In the genomic region with DNA sequence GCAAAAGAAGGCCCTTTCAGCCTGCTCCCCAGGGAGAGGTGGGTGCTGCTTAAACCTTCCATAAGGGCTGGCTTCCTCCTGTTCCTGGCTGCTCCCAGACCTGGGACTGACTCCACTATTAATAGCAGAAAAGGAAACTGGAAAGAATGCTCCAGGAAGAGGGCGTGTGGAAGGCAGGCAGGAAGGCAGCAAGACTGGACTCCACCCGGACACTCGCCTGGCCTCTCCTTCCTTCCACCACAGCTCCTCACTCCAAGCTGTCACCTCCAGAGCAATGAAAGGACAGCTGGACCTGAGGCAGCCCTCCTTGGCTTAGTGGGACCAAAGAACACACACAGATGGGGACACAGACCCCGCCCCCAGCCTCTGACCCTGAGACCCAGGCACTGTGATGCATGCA, we compare ENCODE assay signal across 7 mouse cellular contexts. TPM values are rescaled to one million over a fixed set of nuclear protein-coding genes. Genes with fewer than 3 reads are reported as not detected.
DNase-seq lines count a peak whose midpoint lies in the region; ATAC-seq lines count a peak whose summit lies in the region.

No protein-coding gene starts in this region.

- H3K27me3 ChIP-seq in liver, embryonic 13.5 days, result no peaks in the 10 kb centered on the region
- H3K27me3 ChIP-seq in liver, embryonic 12.5 days (replicated peaks), result no peaks in the 10 kb centered on the region
- no peaks in the 10 kb centered on the region for H3K27me3 ChIP-seq in heart, embryonic 12.5 days (replicated peaks)
- no peaks in the 10 kb centered on the region for H3K27me3 ChIP-seq in kidney, embryonic 14.5 days (ENCODE audit: control insufficient read depth, insufficient read depth, low read length)
- no peaks in the 10 kb centered on the region for H3K27me3 ChIP-seq in forebrain, embryonic 13.5 days

- no peak overlapping the region for H3K4me3 ChIP-seq in liver, embryonic 13.5 days (replicated peaks)
- no peak overlapping the region for H3K4me3 ChIP-seq in liver, embryonic 12.5 days
- H3K4me3 ChIP-seq in heart, embryonic 12.5 days, result no peak overlapping the region
- H3K4me3 ChIP-seq in kidney, embryonic 14.5 days (ENCODE audit: low read length), result no peak overlapping the region
- no peak overlapping the region for H3K4me3 ChIP-seq in forebrain, embryonic 13.5 days

- H3K4me1 ChIP-seq in liver, embryonic 13.5 days (replicated peaks), result peaks cover 46% of the 10 kb centered on the region
- peaks cover 58% of the 10 kb centered on the region for H3K4me1 ChIP-seq in liver, embryonic 12.5 days
- peaks cover 40% of the 10 kb centered on the region for H3K4me1 ChIP-seq in heart, embryonic 12.5 days (replicated peaks)
- H3K4me1 ChIP-seq in kidney, embryonic 14.5 days (ENCODE audit: control insufficient read depth, insufficient read depth, low read length), result no peaks in the 10 kb centered on the region; the same call in 1 of the 2 replicates
- peaks cover 20% of the 10 kb centered on the region for H3K4me1 ChIP-seq in forebrain, embryonic 13.5 days

- peak overlapping the region; percentile 34 for H3K27ac ChIP-seq in liver, embryonic 13.5 days
- no peak overlapping the region for H3K27ac ChIP-seq in liver, embryonic 12.5 days
- peak overlapping the region; percentile 66 for H3K27ac ChIP-seq in heart, embryonic 12.5 days (ENCODE audit: poor library complexity, severe bottlenecking)
- H3K27ac ChIP-seq in kidney, embryonic 14.5 days (ENCODE audit: low read depth, low read length), result peak overlapping the region; percentile 37; the same call in 1 of the 2 replicates
- H3K27ac ChIP-seq in forebrain, embryonic 13.5 days, result no peak overlapping the region

- DNase-seq in liver, embryonic 13.5 days, result no peak
- DNase-seq in lung, postnatal 25 days (ENCODE audit: low spot score), result peak; percentile 70
- no peak for DNase-seq in left cerebral cortex, adult 9 months (ENCODE audit: low spot score in 2 of 2)

- no peak for ATAC-seq in liver, embryonic 13.5 days (ENCODE audit: low read depth)
- no peak for ATAC-seq in liver, embryonic 12.5 days
- ATAC-seq in heart, embryonic 12.5 days (ENCODE audit: insufficient number of reproducible peaks, low FRiP score), result peak; percentile 69
- no peak for ATAC-seq in kidney, embryonic 14.5 days (ENCODE audit: low FRiP score, low TSS enrichment)
- ATAC-seq in forebrain, embryonic 13.5 days, result no peak

- 68% methylated on average over 4 of the region's 4 CpGs for WGBS in liver, embryonic 13.5 days (ENCODE audit: insufficient replicate concordance)
- 76% methylated on average over 4 of the region's 4 CpGs for WGBS in liver, embryonic 12.5 days (ENCODE audit: insufficient replicate concordance)
- 38% methylated on average over 4 of the region's 4 CpGs for WGBS in heart, embryonic 12.5 days
- WGBS in kidney, embryonic 14.5 days, result 38% methylated on average over 4 of the region's 4 CpGs
- WGBS in forebrain, embryonic 13.5 days, result 76% methylated on average over 4 of the region's 4 CpGs

- H3K36me3 ChIP-seq in liver, embryonic 13.5 days, result peaks cover 11% of the 10 kb centered on the region
- peaks cover 24% of the 10 kb centered on the region; the same call in 1 of the 2 replicates for H3K36me3 ChIP-seq in liver, embryonic 12.5 days
- H3K36me3 ChIP-seq in heart, embryonic 12.5 days, result peaks cover 3% of the 10 kb centered on the region; the same call in 1 of the 2 replicates
- H3K36me3 ChIP-seq in kidney, embryonic 14.5 days (ENCODE audit: control insufficient read depth, insufficient read depth, low read length), result no peaks in the 10 kb centered on the region
- peaks cover 15% of the 10 kb centered on the region; the same call in 1 of the 2 replicates for H3K36me3 ChIP-seq in forebrain, embryonic 13.5 days (ENCODE audit: poor library complexity, severe bottlenecking)

- H3K4me2 ChIP-seq in liver, embryonic 13.5 days, result no peak overlapping the region
- H3K4me2 ChIP-seq in liver, embryonic 12.5 days, result no peak overlapping the region
- peak overlapping the region; percentile 36 for H3K4me2 ChIP-seq in heart, embryonic 12.5 days
- H3K4me2 ChIP-seq in kidney, embryonic 14.5 days (replicated peaks; ENCODE audit: low read depth, low read length), result no peak overlapping the region
- no peak overlapping the region for H3K4me2 ChIP-seq in forebrain, embryonic 13.5 days

- H3K9ac ChIP-seq in liver, embryonic 13.5 days, result no peak overlapping the region; the same call in 1 of the 2 replicates
- H3K9ac ChIP-seq in liver, embryonic 12.5 days, result no peak overlapping the region
- peak overlapping the region; percentile 30; the same call in 1 of the 2 replicates for H3K9ac ChIP-seq in heart, embryonic 12.5 days
- H3K9ac ChIP-seq in kidney, embryonic 14.5 days (ENCODE audit: low read depth, low read length), result no peak overlapping the region
- H3K9ac ChIP-seq in forebrain, embryonic 13.5 days, result no peak overlapping the region

- no peaks in the 10 kb centered on the region for H3K9me3 ChIP-seq in liver, embryonic 13.5 days (replicated peaks)
- no peaks in the 10 kb centered on the region for H3K9me3 ChIP-seq in liver, embryonic 12.5 days (replicated peaks)
- no peaks in the 10 kb centered on the region for H3K9me3 ChIP-seq in heart, embryonic 12.5 days (replicated peaks)
- no peaks in the 10 kb centered on the region for H3K9me3 ChIP-seq in kidney, embryonic 14.5 days (ENCODE audit: control insufficient read depth, low read length)
- no peaks in the 10 kb centered on the region for H3K9me3 ChIP-seq in forebrain, embryonic 13.5 days (replicated peaks)

RNA-seq across cellular contexts. Expression of a gene that starts 19.5 kb away (rescaled TPM):
- 10.9 and 13.5 TPM in 2 replicates for polyA plus RNA-seq in liver, embryonic 13.5 days (2015; fragmentation: Nextera tagmentation; extraction: Ambion mirVana)
- polyA plus RNA-seq in liver, embryonic 12.5 days (2016; fragmentation: Nextera tagmentation; extraction: Ambion mirVana), result 23.0 and 24.5 TPM in 2 replicates
- polyA plus RNA-seq in heart, embryonic 12.5 days (2016; fragmentation: Nextera tagmentation; extraction: Ambion mirVana), result 27.9 and 29.2 TPM in 2 replicates
- polyA plus RNA-seq in kidney, embryonic 14.5 days (2014; fragmentation: Nextera tagmentation; extraction: Ambion mirVana), result 34.6 and 41.0 TPM in 2 replicates
- polyA plus RNA-seq in forebrain, embryonic 13.5 days (2015; fragmentation: Nextera tagmentation; extraction: Ambion mirVana), result 13.2 and 15.9 TPM in 2 replicates

Comparison
In these comparisons a context has a peak if more than half of its experiments do, and no peak if none do; other contexts are left out.
1. H3K27ac ChIP-seq: peak in liver, embryonic 13.5 days (single experiment), heart, embryonic 12.5 days (single experiment) and kidney, embryonic 14.5 days (single experiment); none in liver, embryonic 12.5 days (single experiment) and forebrain, embryonic 13.5 days (single experiment).